Mouse (Mus musculus) embryo, embryonic 9.5 days (tissue): ENCODE data around the gene Srsf9.

Source experiments
- DNase-seq: peaks from one replicate; pipeline ENCODE4 v3.0.0-alpha.2; 2017; ENCODE audit errors: extremely low spot score

The Srsf9 gene

GRCm38 (mm10) chr5:115326256-115326831 lies 633 bp upstream of the Srsf9 start:
- DNase-seq = no peak

GRCm38 (mm10) chr5:115327610-115328548 lies 902 bp downstream of the Srsf9 start:
- DNase-seq = peak; percentile 63

GRCm38 (mm10) chr5:115330955-115331354 lies 4.0 kb downstream of the Srsf9 start:
- no peak for DNase-seq

- DNase-seq = no peak
Measured at GRCm38 (mm10) chr5:115333626-115334025, 6.6 kb downstream of the Srsf9 start.

GRCm38 (mm10) chr5:115340007-115340406 lies 13.0 kb downstream of the Srsf9 start:
- no peak for DNase-seq

- DNase-seq = peak; percentile 94
Measured at GRCm38 (mm10) chr5:115340577-115341313, 13.8 kb downstream of the Srsf9 start, which contains the start of the genes Gatc and Triap1. Gatc (minus strand) TSS chr5:115341178. Triap1 (plus strand) TSS chr5:115341225.

GRCm38 (mm10) chr5:115341314-115342165 lies 14.6 kb downstream of the Srsf9 start:
- no peak for DNase-seq

- peak; percentile 80 for DNase-seq
Measured at GRCm38 (mm10) chr5:115347564-115347963, 20.6 kb downstream of the Srsf9 start.

- peak; percentile 98 for DNase-seq
Measured at GRCm38 (mm10) chr5:115348546-115349224, 21.7 kb downstream of the Srsf9 start, which contains the start of gene Cox6a1. Cox6a1 (minus strand) TSS chr5:115348981.

GRCm38 (mm10) chr5:115349225-115349555 lies 22.2 kb downstream of the Srsf9 start:
- no peak for DNase-seq

- DNase-seq = no peak
Measured at GRCm38 (mm10) chr5:115351348-115351747, 24.4 kb downstream of the Srsf9 start.

- no peak for DNase-seq
Measured at GRCm38 (mm10) chr5:115355070-115355469, 28.1 kb downstream of the Srsf9 start.

- DNase-seq = peak; percentile 94
Measured at GRCm38 (mm10) chr5:115358872-115359271, 31.9 kb downstream of the Srsf9 start.

- DNase-seq = no peak
Measured at GRCm38 (mm10) chr5:115359438-115359837, 32.5 kb downstream of the Srsf9 start.

GRCm38 (mm10) chr5:115359851-115360372 lies 32.9 kb downstream of the Srsf9 start:
- DNase-seq = no peak

GRCm38 (mm10) chr5:115362216-115362615 lies 35.2 kb downstream of the Srsf9 start:
- DNase-seq = no peak

GRCm38 (mm10) chr5:115362819-115363714 lies 36.1 kb downstream of the Srsf9 start:
- DNase-seq = peak; percentile 51

GRCm38 (mm10) chr5:115364782-115365181 lies 37.8 kb downstream of the Srsf9 start:
- no peak for DNase-seq

- no peak for DNase-seq
Measured at GRCm38 (mm10) chr5:115371736-115372135, 44.8 kb downstream of the Srsf9 start.
